Mouse (Mus musculus) thymus, postnatal 25 days (tissue): ENCODE results near the gene Dynlt1b.
"Not testable (repeated sequence)": the region's sequence is repeated elsewhere in the genome, so short reads cannot be mapped to it uniquely, and the experiment has no call there.

Source experiments
- DNase-seq: peaks from one replicate; pipeline ENCODE4 v3.0.0; 2022

Gene Dynlt1b

GRCm38 (mm10) chr17:6424294-6424980 lies 5.5 kb upstream of the Dynlt1b start:
- peak; percentile 66 for DNase-seq

DNA sequence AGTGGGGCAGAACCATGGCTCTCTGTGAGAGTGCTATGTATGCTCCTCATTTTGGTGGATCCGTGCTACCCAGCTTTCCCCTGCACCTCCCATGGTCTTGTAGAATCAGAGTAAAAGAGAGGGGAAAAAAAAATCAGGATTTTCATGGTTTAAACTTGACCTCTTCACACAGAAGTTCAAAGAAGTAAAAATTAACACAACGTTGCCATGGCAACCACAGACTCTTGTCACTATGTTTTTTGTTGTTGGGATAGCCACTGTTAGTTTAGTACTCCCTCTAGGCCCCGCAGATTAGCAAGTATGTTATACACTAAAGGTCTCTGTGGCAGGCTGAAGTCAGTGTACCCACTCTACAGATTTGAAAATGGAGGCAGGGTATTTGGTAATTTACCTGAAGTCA lies 4.6 kb upstream of the Dynlt1b start:
- DNase-seq, result not testable (repeated sequence)

DNA sequence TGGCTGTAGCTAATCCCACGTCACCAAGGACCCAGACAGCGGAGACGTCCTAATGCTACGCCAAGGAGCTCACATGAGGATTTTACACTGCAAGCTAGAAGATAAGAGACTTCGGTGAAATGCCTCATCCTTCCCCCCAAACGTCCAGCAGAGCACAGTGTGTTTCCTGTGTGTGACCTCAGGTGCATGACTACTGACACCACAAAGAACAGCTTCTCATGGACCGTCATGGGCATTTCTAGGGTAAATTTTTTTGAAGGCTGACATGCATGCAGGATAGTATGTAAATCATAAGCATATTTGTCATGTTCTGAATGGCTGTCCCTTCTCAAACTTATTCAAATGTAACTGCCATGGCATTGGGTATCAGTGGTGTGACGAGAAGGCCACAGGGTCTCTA lies 3.0 kb upstream of the Dynlt1b start:
- peak; percentile 50 for DNase-seq

GRCm38 (mm10) chr17:6428926-6429325 lies 986 bp upstream of the Dynlt1b start:
- DNase-seq, result not testable (repeated sequence)

GRCm38 (mm10) chr17:6430410-6431001 lies 594 bp downstream of the Dynlt1b start:
- not testable (repeated sequence) for DNase-seq

DNA sequence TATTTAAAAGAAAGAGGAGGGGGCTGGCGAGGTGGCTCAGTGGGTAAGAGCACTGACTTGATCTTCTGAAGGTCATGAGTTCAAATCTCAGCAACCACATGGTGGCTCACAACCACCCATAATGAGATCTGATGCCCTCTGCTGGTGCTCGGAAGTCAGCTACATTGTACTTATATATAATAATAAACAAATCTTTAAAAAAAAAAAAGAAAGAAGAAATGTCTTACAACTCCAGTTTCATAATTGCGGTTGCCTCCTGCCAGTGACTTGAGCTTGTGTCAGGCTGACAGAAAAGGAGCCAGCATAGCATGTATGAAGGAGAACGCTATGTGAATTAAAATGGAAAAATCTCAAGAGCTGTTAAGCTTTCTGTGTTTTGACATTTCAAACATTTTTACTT lies 2.5 kb downstream of the Dynlt1b start:
- DNase-seq, result not testable (repeated sequence)

GRCm38 (mm10) chr17:6433691-6434090 lies 3.8 kb downstream of the Dynlt1b start:
- not testable (repeated sequence) for DNase-seq

DNA sequence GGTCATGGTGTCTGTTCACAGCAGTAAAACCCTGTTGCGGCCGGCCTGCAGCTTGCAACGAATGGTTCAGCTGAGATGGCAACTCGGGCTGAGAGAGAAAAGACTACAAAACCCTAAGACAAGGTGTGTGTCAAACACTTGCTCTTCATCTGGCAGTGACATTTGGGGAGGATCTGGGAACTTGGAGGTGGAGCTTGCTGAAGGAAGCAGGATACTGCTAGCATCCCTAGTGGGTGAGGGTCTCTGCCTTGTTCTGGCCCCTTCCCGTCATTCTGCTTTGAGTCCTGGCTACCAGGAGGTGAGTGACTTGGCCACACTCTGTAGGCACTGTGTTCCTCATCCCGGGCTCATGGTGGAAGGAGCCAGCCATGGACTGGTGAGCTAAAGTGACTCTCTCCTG lies 8.2 kb downstream of the Dynlt1b start:
- not testable (repeated sequence) for DNase-seq

- DNase-seq, result not testable (repeated sequence)
Measured at GRCm38 (mm10) chr17:6439913-6440312, 10.0 kb downstream of the Dynlt1b start.

DNA sequence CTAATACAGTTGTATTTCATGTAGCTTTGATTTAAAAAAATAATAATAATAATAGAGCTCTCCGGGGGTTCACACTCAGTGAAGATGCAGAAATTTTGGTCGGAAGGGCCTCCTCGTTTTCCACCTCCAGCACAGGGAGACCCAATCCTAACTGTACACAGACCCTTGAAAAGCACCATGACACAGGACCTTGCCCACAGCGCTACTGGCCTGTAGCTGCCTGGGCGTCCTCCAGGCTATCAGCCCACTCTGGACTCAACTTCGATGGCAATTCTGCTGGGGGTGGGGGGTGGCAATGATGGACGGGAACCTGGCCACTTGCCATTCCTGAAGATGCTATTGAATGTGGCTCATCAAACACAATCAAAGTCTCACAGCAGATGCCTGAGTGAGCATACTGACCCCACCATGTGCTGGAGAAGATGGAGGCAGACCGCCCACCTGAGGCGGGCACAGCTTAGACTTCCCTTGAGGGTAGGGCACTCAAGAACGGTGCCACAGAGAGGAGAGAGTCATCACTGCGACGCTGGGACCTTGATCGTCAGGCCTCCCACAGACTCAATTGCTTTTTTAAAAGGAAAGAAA lies 10.7 kb downstream of the Dynlt1b start:
- DNase-seq, result not testable (repeated sequence)

DNA sequence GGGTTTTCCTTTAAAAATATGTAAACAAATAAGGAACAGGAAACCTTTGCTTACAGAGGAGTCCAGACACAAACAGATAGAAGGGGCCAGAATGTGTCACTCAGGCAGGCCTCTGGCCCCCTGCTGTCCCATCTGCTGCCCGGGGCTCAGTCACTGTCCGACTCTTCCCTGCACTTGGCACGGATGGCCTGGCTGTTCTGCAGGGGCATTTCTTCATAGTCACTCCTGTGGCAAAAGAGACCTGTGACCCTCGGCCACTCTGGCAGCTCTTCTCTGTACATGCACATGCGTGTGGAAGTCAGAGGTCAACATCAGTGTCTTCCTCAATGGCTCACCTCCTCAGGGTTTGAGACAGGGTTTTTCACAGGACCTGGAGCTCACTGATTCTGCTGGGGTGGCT lies 11.3 kb downstream of the Dynlt1b start:
- not testable (repeated sequence) for DNase-seq

- DNase-seq, result not testable (repeated sequence)
Measured at GRCm38 (mm10) chr17:6442513-6442912, 12.6 kb downstream of the Dynlt1b start.

GRCm38 (mm10) chr17:6445794-6446587 lies 16.1 kb downstream of the Dynlt1b start:
- DNase-seq, result not testable (repeated sequence)

- not testable (repeated sequence) for DNase-seq
Measured at GRCm38 (mm10) chr17:6448293-6448692, 18.4 kb downstream of the Dynlt1b start.

DNA sequence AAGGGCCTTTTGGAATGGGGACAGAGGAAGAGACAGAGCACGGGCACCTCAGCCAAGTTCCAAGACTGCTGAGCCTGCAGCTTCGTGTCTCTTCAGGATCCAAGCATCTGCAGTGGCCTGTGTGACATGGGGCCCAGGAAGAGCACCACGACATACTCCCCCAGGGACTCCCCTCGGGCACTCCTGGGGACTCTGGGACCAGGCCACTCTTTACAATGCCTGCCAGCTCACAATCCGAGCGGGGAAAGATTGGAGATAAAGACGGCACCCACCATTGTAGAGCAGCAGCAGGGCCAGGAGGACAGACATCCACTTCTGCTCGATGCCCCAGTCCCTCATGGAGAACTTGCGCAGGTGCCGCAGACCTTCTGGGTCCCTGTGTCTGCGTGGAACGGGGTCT lies 19.3 kb downstream of the Dynlt1b start:
- not testable (repeated sequence) for DNase-seq

DNA sequence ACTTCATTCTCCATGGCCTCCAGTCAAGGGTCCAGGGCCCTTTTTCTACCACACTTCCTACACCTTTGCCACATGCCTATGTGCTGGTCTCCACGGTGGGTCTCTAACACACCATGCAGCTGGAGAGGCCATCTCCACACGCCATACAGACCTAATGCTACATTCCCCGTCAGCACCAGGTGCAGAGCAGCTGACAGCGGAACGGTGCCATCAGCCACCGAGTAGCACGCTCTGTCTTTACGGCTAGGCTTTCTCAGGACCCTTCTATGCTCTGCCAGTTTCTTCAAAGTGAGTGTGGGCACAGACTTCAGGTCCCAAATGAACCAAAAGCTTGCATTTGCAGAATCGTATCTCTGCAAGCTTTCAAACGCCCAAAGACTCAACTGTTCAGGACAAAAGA lies 21.3 kb downstream of the Dynlt1b start:
- DNase-seq, result not testable (repeated sequence)

DNA sequence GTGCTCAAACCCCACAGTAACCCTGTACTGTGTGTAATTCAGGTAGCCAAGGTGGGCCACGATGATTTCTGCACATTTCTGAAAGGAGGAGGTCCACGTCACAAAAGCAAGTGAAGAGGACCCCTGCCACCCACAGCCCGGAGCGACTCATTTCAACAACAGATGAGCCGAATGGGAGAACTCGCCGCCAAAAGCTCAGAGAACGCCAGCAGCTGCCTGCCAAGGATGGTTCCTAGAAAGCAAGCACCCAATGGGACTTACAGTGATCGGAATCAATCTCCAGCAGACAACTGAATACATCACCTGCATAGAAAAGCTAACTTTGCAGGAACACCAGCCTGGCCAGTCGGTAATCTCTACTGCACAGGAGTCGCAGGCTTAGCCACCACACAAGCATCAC lies 22.8 kb downstream of the Dynlt1b start:
- DNase-seq, result not testable (repeated sequence)

GRCm38 (mm10) chr17:6454703-6455102 lies 24.8 kb downstream of the Dynlt1b start:
- DNase-seq, result not testable (repeated sequence)

DNA sequence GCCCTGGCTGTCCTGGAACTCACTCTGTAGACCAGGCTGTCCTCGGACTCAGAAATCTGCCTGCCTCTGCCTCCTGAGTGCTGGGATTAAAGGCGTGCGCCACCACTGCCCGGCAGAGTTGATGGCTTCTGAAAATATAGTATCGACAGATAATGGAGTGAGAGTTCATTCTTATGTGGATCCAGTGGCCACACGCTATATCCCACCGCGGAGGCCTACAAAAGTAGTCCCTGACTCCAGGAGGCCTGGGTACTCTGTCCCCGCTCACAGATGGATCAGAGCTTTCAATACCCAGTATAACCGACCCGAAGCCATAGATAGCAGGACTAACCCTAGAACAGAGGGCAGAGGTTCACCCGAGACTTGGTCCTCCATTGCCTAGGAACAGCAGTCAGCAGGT lies 26.0 kb downstream of the Dynlt1b start:
- DNase-seq, result not testable (repeated sequence)

- DNase-seq, result not testable (repeated sequence)
Measured at GRCm38 (mm10) chr17:6456614-6457402, 26.9 kb downstream of the Dynlt1b start.

GRCm38 (mm10) chr17:6461083-6461595 lies 31.2 kb downstream of the Dynlt1b start:
- not testable (repeated sequence) for DNase-seq

DNA sequence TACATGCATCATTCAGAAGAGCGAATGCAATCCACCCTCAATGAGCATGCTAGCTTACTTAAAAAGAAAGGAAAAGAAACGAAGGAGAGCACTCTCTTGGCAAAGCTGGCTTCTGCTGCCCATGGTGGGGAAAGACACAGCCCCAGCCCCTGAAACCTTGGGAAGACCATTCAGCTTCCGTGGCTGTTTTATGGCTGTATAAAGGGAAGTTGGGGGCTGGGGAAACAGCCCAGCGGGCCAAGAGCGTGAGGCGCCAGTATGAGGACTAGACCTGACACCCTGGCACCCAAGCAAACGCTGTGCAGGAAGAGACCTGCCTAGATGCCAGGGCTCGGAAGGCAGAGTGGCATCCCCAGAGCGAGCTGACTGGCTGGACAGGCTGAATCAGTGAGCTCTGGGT lies 35.8 kb downstream of the Dynlt1b start:
- DNase-seq, result not testable (repeated sequence)
